Mouse (Mus musculus) liver, postnatal 0 days (tissue): ENCODE results near the gene Polr1e.
"Not testable (repeated sequence)": the region's sequence is repeated elsewhere in the genome, so short reads cannot be mapped to it uniquely, and the experiment has no call there.

Experiments used
- CTCF ChIP-seq: sonication (generic); IDR thresholded peaks from 2 replicates; pipeline ENCODE4 v1.5.1; 2016; ENCODE audit warnings: antibody characterized with exemption, low read depth
- EP300 ChIP-seq: IDR thresholded peaks from 2 replicates; pipeline ENCODE4 v1.6.1; 2016; ENCODE audit warnings: antibody characterized with exemption, low read depth, mild to moderate bottlenecking

GRCm38 (mm10) chr4:45038879-45039278 lies 20.5 kb downstream of the Polr1e start:
- peak; percentile 45 for TF ChIP-seq CTCF
- TF ChIP-seq EP300 = not testable (repeated sequence)
